Mouse (Mus musculus) megakaryocyte, embryonic 14.5 days (primary cell): ENCODE results near the gene Map3k4.

Experiments
- FLI1 ChIP-seq: IDR thresholded peaks from 2 replicates; pipeline ENCODE4 v1.6.1; 2012; ENCODE audit warnings: low read length, inconsistent platforms, mixed read lengths
- GATA1 ChIP-seq: IDR thresholded peaks from 3 replicates; pipeline ENCODE4 v1.6.1; 2012; ENCODE audit warnings: mixed read lengths, low read length, inconsistent platforms, borderline replicate concordance

GRCm38 (mm10) chr17:12300896-12301706, 17.5 kb downstream of the Map3k4 start:
- no peak for TF ChIP-seq GATA1
- no peak for TF ChIP-seq FLI1
